Mouse (Mus musculus): ENCODE data around the gene Arl4d. TPM values are rescaled to one million over a fixed set of nuclear protein-coding genes. Genes with fewer than 3 reads are reported as not detected.
"Not testable (repeated sequence)": the region's sequence is repeated elsewhere in the genome, so short reads cannot be mapped to it uniquely, and the experiment has no call there.

Arl4d gene
- polyA plus RNA-seq, 1 experiment: 27.9 TPM

- WGBS: 3% methylated on average over 8 of the region's 8 CpGs
- no peaks in the 10 kb centered on the region for H3K36me3 ChIP-seq (ENCODE audit: control insufficient read depth, insufficient read depth, low read length)
- no peaks in the 10 kb centered on the region for H3K4me1 ChIP-seq (ENCODE audit: control insufficient read depth, insufficient read depth, insufficient read length, low read length)
- TF ChIP-seq POLR2A (IDR thresholded peaks at IDR 0.05; ENCODE audit: low read depth, low read length) (no peak), CTCF (IDR thresholded peaks at IDR 0.05; ENCODE audit: extremely low read depth, insufficient read length, insufficient replicate concordance, low read depth, low read length) (no peak)
- H3K27ac ChIP-seq (ENCODE audit: insufficient read depth, low read depth, low read length): peak overlapping the region; percentile 96
- H3K27me3 ChIP-seq (ENCODE audit: control insufficient read depth, insufficient read depth, low read length): no peaks in the 10 kb centered on the region
- H3K4me3 ChIP-seq (ENCODE audit: low read depth, low read length): peak overlapping the region; percentile 55
These were observed 38.7 kb upstream of the Arl4d start for GRCm38 (mm10) chr11:101626649-101626994.

- no peaks in the 10 kb centered on the region for H3K4me1 ChIP-seq (ENCODE audit: control insufficient read depth, insufficient read depth, insufficient read length, low read length)
These were observed 38.1 kb upstream of the Arl4d start, which contains the start of gene Rdm1 for GRCm38 (mm10) chr11:101626995-101627856. TSS of gene Rdm1 (plus strand) at chr11:101627195.

GRCm38 (mm10) chr11:101627857-101628559 is 37.3 kb upstream of the Arl4d start:
- H3K27ac ChIP-seq (ENCODE audit: insufficient read depth, low read depth, low read length): peak overlapping the region; percentile 76
- H3K4me1 ChIP-seq (ENCODE audit: control insufficient read depth, insufficient read depth, insufficient read length, low read length): no peaks in the 10 kb centered on the region
- peak; percentile 58; the same call in 1 of the 2 replicates for TF ChIP-seq POLR2A (IDR thresholded peaks at IDR 0.05; ENCODE audit: low read depth, low read length)
- no peak for TF ChIP-seq CTCF (IDR thresholded peaks at IDR 0.05; ENCODE audit: extremely low read depth, insufficient read length, insufficient replicate concordance, low read depth, low read length)
- H3K27me3 ChIP-seq (ENCODE audit: control insufficient read depth, insufficient read depth, low read length): no peaks in the 10 kb centered on the region
- under 1% methylated on average over 33 of the region's 33 CpGs for WGBS
- H3K36me3 ChIP-seq (ENCODE audit: control insufficient read depth, insufficient read depth, low read length): no peaks in the 10 kb centered on the region
- peak overlapping the region; percentile 74 for H3K4me3 ChIP-seq (ENCODE audit: low read depth, low read length)

More at GRCm38 (mm10) chr11:101626995-101627856, 38.1 kb upstream of the Arl4d start, which contains the start of gene Rdm1:
- no peak for TF ChIP-seq CTCF (IDR thresholded peaks at IDR 0.05; ENCODE audit: extremely low read depth, insufficient read length, insufficient replicate concordance, low read depth, low read length)
- TF ChIP-seq POLR2A (IDR thresholded peaks at IDR 0.05; ENCODE audit: low read depth, low read length): peak; percentile 61; the same call in 1 of the 2 replicates
- Histone ChIP-seq H3K4me3 (ENCODE audit: low read depth, low read length) (peak within 1 kb of the TSS; percentile 74), H3K27ac (ENCODE audit: insufficient read depth, low read depth, low read length) (peak within 1 kb of the TSS; percentile 96), H3K27me3 (ENCODE audit: control insufficient read depth, insufficient read depth, low read length) (no peaks in the 10 kb centered on the region), H3K36me3 (ENCODE audit: control insufficient read depth, insufficient read depth, low read length) (no peaks in the 10 kb centered on the region)
- under 1% methylated on average over 34 of the region's 34 CpGs for WGBS

GRCm38 (mm10) chr11:101628733-101629417 is 36.5 kb upstream of the Arl4d start:
- H3K4me3 ChIP-seq (ENCODE audit: low read depth, low read length); H3K27ac ChIP-seq (ENCODE audit: insufficient read depth, low read depth, low read length); H3K36me3 ChIP-seq (ENCODE audit: control insufficient read depth, insufficient read depth, low read length); H3K4me1 ChIP-seq (ENCODE audit: control insufficient read depth, insufficient read depth, insufficient read length, low read length); H3K27me3 ChIP-seq (ENCODE audit: control insufficient read depth, insufficient read depth, low read length): not testable (repeated sequence)
- WGBS: 55% methylated on average over 5 of the region's 5 CpGs

GRCm38 (mm10) chr11:101635660-101636059 is 29.7 kb upstream of the Arl4d start:
- no peak for TF ChIP-seq CTCF (IDR thresholded peaks at IDR 0.05; ENCODE audit: extremely low read depth, insufficient read length, insufficient replicate concordance, low read depth, low read length)
- no peak for TF ChIP-seq POLR2A (IDR thresholded peaks at IDR 0.05; ENCODE audit: low read depth, low read length)
- H3K27me3 ChIP-seq (ENCODE audit: control insufficient read depth, insufficient read depth, low read length): no peaks in the 10 kb centered on the region
- no peak overlapping the region for H3K27ac ChIP-seq (ENCODE audit: insufficient read depth, low read depth, low read length)
- H3K4me3 ChIP-seq (ENCODE audit: low read depth, low read length): no peak overlapping the region
- H3K36me3 ChIP-seq (ENCODE audit: control insufficient read depth, insufficient read depth, low read length): peaks cover 4% of the 10 kb centered on the region; the same call in 1 of the 2 replicates
- WGBS: 86% methylated on average over 10 of the region's 10 CpGs
- no peaks in the 10 kb centered on the region for H3K4me1 ChIP-seq (ENCODE audit: control insufficient read depth, insufficient read depth, insufficient read length, low read length)

- no peaks in the 10 kb centered on the region for H3K27me3 ChIP-seq (ENCODE audit: control insufficient read depth, insufficient read depth, low read length)
- 94% methylated on average over 4 of the region's 4 CpGs for WGBS
- no peak overlapping the region for H3K27ac ChIP-seq (ENCODE audit: insufficient read depth, low read depth, low read length)
- 0 out of 2 replicates have a peak, but pooled peaks cover 2% of the 10 kb centered on the region for H3K4me1 ChIP-seq (ENCODE audit: control insufficient read depth, insufficient read depth, insufficient read length, low read length)
- peaks cover 2% of the 10 kb centered on the region; the same call in 1 of the 2 replicates for H3K36me3 ChIP-seq (ENCODE audit: control insufficient read depth, insufficient read depth, low read length)
- TF ChIP-seq POLR2A (IDR thresholded peaks at IDR 0.05; ENCODE audit: low read depth, low read length) (no peak), CTCF (IDR thresholded peaks at IDR 0.05; ENCODE audit: extremely low read depth, insufficient read length, insufficient replicate concordance, low read depth, low read length) (no peak)
- H3K4me3 ChIP-seq (ENCODE audit: low read depth, low read length): no peak overlapping the region
These were observed 25.6 kb upstream of the Arl4d start for GRCm38 (mm10) chr11:101639761-101640160.

GRCm38 (mm10) chr11:101640857-101641709 is 24.3 kb upstream of the Arl4d start:
- 6% methylated on average over 53 of the region's 53 CpGs for WGBS
- H3K27ac ChIP-seq (ENCODE audit: insufficient read depth, low read depth, low read length); H3K36me3 ChIP-seq (ENCODE audit: control insufficient read depth, insufficient read depth, low read length); H3K27me3 ChIP-seq (ENCODE audit: control insufficient read depth, insufficient read depth, low read length); H3K4me1 ChIP-seq (ENCODE audit: control insufficient read depth, insufficient read depth, insufficient read length, low read length): not testable (repeated sequence)
- peak overlapping the region; percentile 64 for H3K4me3 ChIP-seq (ENCODE audit: low read depth, low read length)

- WGBS: 3% methylated on average over 13 of the region's 26 CpGs
- not testable (repeated sequence) for H3K4me1 ChIP-seq (ENCODE audit: control insufficient read depth, insufficient read depth, insufficient read length, low read length); H3K27me3 ChIP-seq (ENCODE audit: control insufficient read depth, insufficient read depth, low read length); H3K36me3 ChIP-seq (ENCODE audit: control insufficient read depth, insufficient read depth, low read length)
- Histone ChIP-seq H3K4me3 (ENCODE audit: low read depth, low read length) (peak overlapping the region; percentile 64), H3K27ac (ENCODE audit: insufficient read depth, low read depth, low read length) (peak overlapping the region; percentile 51)
These were observed 23.4 kb upstream of the Arl4d start for GRCm38 (mm10) chr11:101641710-101642642.
